ENCODE assay signal across 10 mouse cellular contexts in genomic region chr11:79666544-79666943, GRCm38 (mm10).
A peak's percentile ranks its signal among the peaks of the same experiment; 100 is the strongest.
DNase-seq lines count a peak whose midpoint lies in the region; ATAC-seq and TF ChIP-seq lines count a peak whose summit lies in the region.
"Had no signal": no experiment of that assay in that cellular context is flagged by ENCODE, and none has a peak within 500 bp of the region (broad histone marks: within the 10 kb centered on the region; RNA-seq: fewer than 3 reads in every experiment).

No protein-coding gene starts in this region.

- no peak for TF ChIP-seq CTCF in kidney, adult 2 months (conservative IDR thresholded peaks at IDR 0.05; ENCODE audit: insufficient read depth, insufficient read length, low read depth, low read length)
- TF ChIP-seq CTCF in olfactory bulb, adult 2 months (IDR thresholded peaks at IDR 0.05; ENCODE audit: insufficient read depth, low read depth, low read length), result no peak
- no peak for TF ChIP-seq CTCF in lung, adult 2 months (IDR thresholded peaks at IDR 0.05; ENCODE audit: insufficient read depth, low read length)

- no peak overlapping the region for H3K9ac ChIP-seq in kidney, embryonic 14.5 days (ENCODE audit: low read depth, low read length)

- no peaks in the 10 kb centered on the region for H3K27me3 ChIP-seq in kidney, adult 2 months (replicated peaks; ENCODE audit: control insufficient read depth, insufficient read depth, low read length)
- no peaks in the 10 kb centered on the region for H3K27me3 ChIP-seq in kidney, embryonic 14.5 days (ENCODE audit: control insufficient read depth, insufficient read depth, low read length)

- no peak overlapping the region for H3K4me3 ChIP-seq in kidney, adult 2 months (ENCODE audit: insufficient read depth, low read depth, low read length)
- no peak overlapping the region for H3K4me3 ChIP-seq in kidney, embryonic 14.5 days (ENCODE audit: low read length)
- H3K4me3 ChIP-seq in olfactory bulb, adult 2 months (ENCODE audit: insufficient read depth, low read depth, low read length), result no peak overlapping the region
- no peak overlapping the region for H3K4me3 ChIP-seq in lung, adult 2 months (replicated peaks; ENCODE audit: extremely low read depth, low read depth, low read length)

- peaks cover 33% of the 10 kb centered on the region; the same call in 1 of the 2 replicates for H3K4me1 ChIP-seq in kidney, adult 2 months (ENCODE audit: control insufficient read depth, insufficient read depth, low read length)
- peaks cover 20% of the 10 kb centered on the region for H3K4me1 ChIP-seq in kidney, embryonic 14.5 days (ENCODE audit: control insufficient read depth, insufficient read depth, low read length)
- peaks cover 75% of the 10 kb centered on the region for H3K4me1 ChIP-seq in olfactory bulb, adult 2 months (ENCODE audit: control insufficient read depth, insufficient read depth, low read length)
- no peaks in the 10 kb centered on the region for H3K4me1 ChIP-seq in lung, adult 2 months (ENCODE audit: control insufficient read depth, insufficient read depth, low read length)

- H3K27ac ChIP-seq in kidney, adult 2 months (ENCODE audit: insufficient read depth, low read depth, low read length), result peak overlapping the region; percentile 39; the same call in 1 of the 2 replicates
- no peak overlapping the region for H3K27ac ChIP-seq in kidney, embryonic 14.5 days (ENCODE audit: low read depth, low read length)
- H3K27ac ChIP-seq in olfactory bulb, adult 2 months (ENCODE audit: insufficient read depth, low read depth, low read length), result peak overlapping the region; percentile 86

- no peak overlapping the region for H3K4me2 ChIP-seq in kidney, embryonic 14.5 days (replicated peaks; ENCODE audit: low read depth, low read length)

- WGBS in kidney, adult 2 months, result 48% methylated on average over 8 of the region's 8 CpGs
- 86% methylated on average over 8 of the region's 8 CpGs for WGBS in kidney, embryonic 14.5 days
- WGBS in olfactory bulb, adult 2 months, result 73% methylated on average over 8 of the region's 8 CpGs
- WGBS in lung, adult 2 months, result 75% methylated on average over 8 of the region's 8 CpGs

- H3K9me3 ChIP-seq in kidney, embryonic 14.5 days (ENCODE audit: control insufficient read depth, low read length), result no peaks in the 10 kb centered on the region

- DNase-seq in kidney, adult 2 months, result peak; percentile 77
- peak; percentile 86 to 87 for DNase-seq in adrenal gland, postnatal 36 days
- peak; percentile 73 to 75 for DNase-seq in cerebellum, postnatal 25 days
- no peak for DNase-seq in spleen, adult 12 weeks (ENCODE audit: low spot score)
- no peak for DNase-seq in layer of hippocampus, adult 8-10 months (ENCODE audit: low spot score in 2 of 2)
- DNase-seq in lung, adult 2 months, result no peak
- DNase-seq: lung, postnatal 14 days; thymus, postnatal 14 days had no signal

- no peak for TF ChIP-seq POLR2A in kidney, adult 2 months (IDR thresholded peaks at IDR 0.05; ENCODE audit: low read depth, low read length)
- TF ChIP-seq POLR2A in olfactory bulb, adult 2 months (IDR thresholded peaks at IDR 0.05; ENCODE audit: insufficient read depth, low read depth, low read length), result no peak
- TF ChIP-seq POLR2A in lung, adult 2 months (IDR thresholded peaks at IDR 0.05; ENCODE audit: borderline replicate concordance, extremely low read depth, low read depth, low read length), result no peak

- H3K36me3 ChIP-seq in kidney, adult 2 months (ENCODE audit: control insufficient read depth, insufficient read depth, low read length), result no peaks in the 10 kb centered on the region
- H3K36me3 ChIP-seq in kidney, embryonic 14.5 days (ENCODE audit: control insufficient read depth, insufficient read depth, low read length), result no peaks in the 10 kb centered on the region

- ATAC-seq in kidney, embryonic 14.5 days (ENCODE audit: low FRiP score, low TSS enrichment), result no peak

Comparison
In these comparisons a context has a peak if more than half of its experiments do, and no peak if none do; other contexts are left out.
1. DNase-seq: peak in kidney, adult 2 months (single experiment), adrenal gland, postnatal 36 days (2 of 2) and cerebellum, postnatal 25 days (2 of 2); none in spleen, adult 12 weeks (single experiment), layer of hippocampus, adult 8-10 months (0 of 2) and lung, adult 2 months (single experiment).